Mouse (Mus musculus): ENCODE results near the gene Gadl1.

- TF ChIP-seq CTCF (conservative IDR thresholded peaks at IDR 0.05 in 1 of 2, IDR thresholded peaks at IDR 0.05 in 1 of 2; ENCODE audit: low read depth in 2 of 2, low read length in 2 of 2) = no peak
- TF ChIP-seq ELF1 (IDR thresholded peaks at IDR 0.05; ENCODE audit: low read depth, low read length) = no peak
- no peak for TF ChIP-seq E2F4 (IDR thresholded peaks at IDR 0.05; ENCODE audit: insufficient replicate concordance, low read depth, low read length)
- TF ChIP-seq USF1 (IDR thresholded peaks at IDR 0.05; ENCODE audit: low read depth, low read length) = no peak
- TF ChIP-seq MAFK (IDR thresholded peaks at IDR 0.05; ENCODE audit: insufficient replicate concordance, low read length) = no peak
- no peak for TF ChIP-seq KAT2A (IDR thresholded peaks at IDR 0.05; ENCODE audit: insufficient replicate concordance, low read length)
Observed at GRCm38 (mm10) chr9:116018586-116018985, 109.3 kb downstream of the Gadl1 start.
